Mouse (Mus musculus) neutrophil, adult 65 days (primary cell): Measurements from ENCODE around the gene Gm47985. TPM values are rescaled to one million over a fixed set of nuclear protein-coding genes. Genes with fewer than 3 reads are reported as not detected.

Source experiments
- total RNA-seq: library from RNA; stranded (reverse); gene quantifications from 2 replicates; pipeline ENCODE4 v1.2.4, GENCODE M21; 2023

The Gm47985 gene
- total RNA-seq: not detected in 2 replicates

DNA sequence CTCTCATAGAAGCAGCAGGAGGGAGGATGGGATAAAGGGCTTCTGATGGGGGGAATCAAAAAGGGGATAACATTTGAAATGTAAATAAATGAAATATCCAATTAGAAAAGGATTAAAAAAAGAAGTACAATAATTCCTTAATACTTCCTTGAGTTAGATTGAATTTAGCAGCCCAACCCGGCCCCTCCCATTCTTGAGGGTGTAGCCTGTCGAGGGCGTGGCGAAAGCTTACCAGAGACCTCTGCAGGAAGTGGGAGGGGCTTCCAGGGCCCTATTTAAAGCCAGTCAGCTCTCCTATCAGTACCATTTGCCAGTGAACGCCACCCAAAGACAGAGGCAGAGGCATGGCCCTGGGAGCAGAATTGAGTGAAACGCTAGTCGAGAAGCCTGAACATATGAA lies at the start of gene Gm47985:
Gm47985 (plus strand) TSS at position 272 of the 400 bp plus-strand sequence.

DNA sequence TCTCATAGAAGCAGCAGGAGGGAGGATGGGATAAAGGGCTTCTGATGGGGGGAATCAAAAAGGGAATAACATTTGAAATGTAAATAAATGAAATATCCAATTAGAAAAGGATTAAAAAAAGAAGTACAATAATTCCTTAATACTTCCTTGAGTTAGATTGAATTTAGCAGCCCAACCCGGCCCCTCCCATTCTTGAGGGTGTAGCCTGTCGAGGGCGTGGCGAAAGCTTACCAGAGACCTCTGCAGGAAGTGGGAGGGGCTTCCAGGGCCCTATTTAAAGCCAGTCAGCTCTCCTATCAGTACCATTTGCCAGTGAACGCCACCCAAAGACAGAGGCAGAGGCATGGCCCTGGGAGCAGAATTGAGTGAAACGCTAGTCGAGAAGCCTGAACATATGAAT lies 9.7 kb downstream of the Gm47985 start, which contains the start of gene Gm8947:
Gm8947 (plus strand) TSS at position 302 of the 400 bp plus-strand sequence.

DNA sequence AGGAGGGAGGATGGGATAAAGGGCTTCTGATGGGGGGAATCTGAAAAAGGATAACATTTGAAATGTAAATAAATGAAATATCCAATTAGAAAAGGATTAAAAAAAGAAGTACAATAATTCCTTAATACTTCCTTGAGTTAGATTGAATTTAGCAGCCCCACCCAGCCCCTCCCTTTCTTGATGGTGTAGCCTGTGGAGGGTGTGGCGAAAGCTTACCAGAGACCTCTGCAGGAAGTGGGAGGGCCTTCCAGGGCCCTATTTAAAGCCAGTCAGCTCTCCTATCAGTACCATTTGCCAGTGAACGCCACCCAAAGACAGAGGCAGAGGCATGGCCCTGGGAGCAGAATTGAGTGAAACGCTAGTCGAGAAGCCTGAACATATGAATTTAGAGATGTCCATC lies 15.8 kb downstream of the Gm47985 start, which contains the start of gene Gm47995:
Gm47995 (plus strand) TSS at position 329 of the 400 bp plus-strand sequence.

DNA sequence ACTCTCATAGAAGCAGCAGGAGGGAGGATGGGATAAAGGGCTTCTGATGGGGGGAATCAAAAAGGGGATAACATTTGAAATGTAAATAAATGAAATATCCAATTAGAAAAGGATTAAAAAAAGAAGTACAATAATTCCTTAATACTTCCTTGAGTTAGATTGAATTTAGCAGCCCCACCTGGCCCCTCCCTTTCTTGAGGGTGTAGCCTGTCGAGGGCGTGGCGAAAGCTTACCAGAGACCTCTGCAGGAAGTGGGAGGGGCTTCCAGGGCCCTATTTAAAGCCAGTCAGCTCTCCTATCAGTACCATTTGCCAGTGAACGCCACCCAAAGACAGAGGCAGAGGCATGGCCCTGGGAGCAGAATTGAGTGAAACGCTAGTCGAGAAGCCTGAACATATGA lies 21.5 kb downstream of the Gm47985 start, which contains the start of gene 3110040M04Rik:
3110040M04Rik (plus strand) TSS at position 304 of the 400 bp plus-strand sequence.

DNA sequence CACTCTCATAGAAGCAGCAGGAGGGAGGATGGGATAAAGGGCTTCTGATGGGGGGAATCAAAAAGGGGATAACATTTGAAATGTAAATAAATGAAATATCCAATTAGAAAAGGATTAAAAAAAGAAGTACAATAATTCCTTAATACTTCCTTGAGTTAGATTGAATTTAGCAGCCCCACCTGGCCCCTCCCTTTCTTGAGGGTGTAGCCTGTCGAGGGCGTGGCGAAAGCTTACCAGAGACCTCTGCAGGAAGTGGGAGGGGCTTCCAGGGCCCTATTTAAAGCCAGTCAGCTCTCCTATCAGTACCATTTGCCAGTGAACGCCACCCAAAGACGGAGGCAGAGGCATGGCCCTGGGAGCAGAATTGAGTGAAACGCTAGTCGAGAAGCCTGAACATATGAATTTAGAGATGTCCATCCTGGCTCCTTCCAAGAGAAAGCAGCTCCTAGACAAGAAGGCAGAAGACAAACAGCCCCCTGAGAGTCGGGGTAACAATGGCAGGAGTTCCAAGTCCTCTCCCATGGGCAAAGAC lies 27.6 kb downstream of the Gm47985 start, which contains the start of gene Gm47996:
Gm47996 (plus strand) TSS at position 308 of the 532 bp plus-strand sequence.

Other genes with a start within 250 kb of the Gm47985 start
- not detected in 2 replicates for gene Hmcn1, start 189.1 kb upstream of the Gm47985 start, total RNA-seq
- gene Gm8947, start 9.8 kb downstream of the Gm47985 start, total RNA-seq: not detected in 2 replicates
- not detected in 2 replicates for gene Gm47995, start 15.9 kb downstream of the Gm47985 start, total RNA-seq
- not detected in 2 replicates for gene 3110040M04Rik, start 21.6 kb downstream of the Gm47985 start, total RNA-seq
- not detected in 2 replicates for gene Gm47996, start 27.6 kb downstream of the Gm47985 start, total RNA-seq
- 94.9 and 115 TPM in 2 replicates for gene Ivns1abp, start 161.9 kb downstream of the Gm47985 start, total RNA-seq
- gene Swt1, start 245.9 kb downstream of the Gm47985 start, total RNA-seq: 18.3 and 27.3 TPM in 2 replicates
- gene Trmt1l, start 246.0 kb downstream of the Gm47985 start, total RNA-seq: 16.6 and 18.9 TPM in 2 replicates